Mouse (Mus musculus) midbrain, embryonic 13.5 days (tissue): ENCODE results near the gene Cpsf2. TPM values are rescaled to one million over a fixed set of nuclear protein-coding genes. Genes with fewer than 3 reads are reported as not detected.
"Not testable (repeated sequence)": the region's sequence is repeated elsewhere in the genome, so short reads cannot be mapped to it uniquely, and the experiment has no call there.

Experiments
- ATAC-seq: fragments of 200-750 bp; cut with Nextera tagmentation; 2 replicates; pipeline ENCODE4 v1.8.0; 2017; ENCODE audit warnings: mild to moderate bottlenecking, moderate TSS enrichment, moderate library complexity
- H3K27ac ChIP-seq: fragments of 300-500 bp; sonication (generic); 2 replicates; pipeline ENCODE4 v1.5.1; 2015; ENCODE audit warnings: inconsistent platforms, mild to moderate bottlenecking, moderate library complexity
- H3K27me3 ChIP-seq: fragments of 300-500 bp; sonication (generic); 2 replicates; pipeline ENCODE4 v1.6.1; 2015; ENCODE audit warnings: mild to moderate bottlenecking, inconsistent platforms
- H3K36me3 ChIP-seq: fragments of 300-500 bp; sonication (generic); 2 replicates; pipeline ENCODE4 v1.6.1; 2015; ENCODE audit warnings: mild to moderate bottlenecking, inconsistent platforms
- H3K4me1 ChIP-seq: fragments of 300-500 bp; sonication (generic); replicated peaks from 2 replicates; pipeline ENCODE4 v1.6.1; 2015; ENCODE audit warnings: inconsistent platforms
- H3K4me2 ChIP-seq: fragments of 300-500 bp; sonication (generic); replicated peaks from 2 replicates; pipeline ENCODE4 v1.6.1; 2015; ENCODE audit warnings: moderate library complexity, mild to moderate bottlenecking, inconsistent platforms
- H3K4me3 ChIP-seq: fragments of 300-500 bp; sonication (generic); replicated peaks from 2 replicates; pipeline ENCODE4 v1.5.1; 2015; ENCODE audit warnings: mild to moderate bottlenecking, inconsistent platforms
- H3K9ac ChIP-seq: fragments of 300-500 bp; sonication (generic); replicated peaks from 2 replicates; pipeline ENCODE4 v1.6.1; 2015; ENCODE audit warnings: mild to moderate bottlenecking, inconsistent platforms
- H3K9me3 ChIP-seq: fragments of 300-500 bp; sonication (generic); 2 replicates; pipeline ENCODE4 v1.6.1; 2016; ENCODE audit warnings: mild to moderate bottlenecking, inconsistent platforms
- whole genome bisulfite sequencing: fragments of 180-500 bp; shearing (Covaris S2); methylation state at CpG from one replicate; pipeline ENCODE4 v1.1.7; 2015; 5-methylcytosine and 5-hydroxymethylcytosine counted together
- polyA plus RNA-seq: library from polyadenylated mRNA; unstranded; fragments of >200 nt; fragmentation: Nextera tagmentation; extraction: Ambion mirVana; gene quantifications from 2 replicates; pipeline ENCODE4 v1.2.1, GENCODE M21; 2015

Cpsf2 gene
- polyA plus RNA-seq = 33.4 and 36.7 TPM in 2 replicates

GRCm38 (mm10) chr12:101975601-101976571 lies at the start of gene Cpsf2:
Gene Cpsf2 (plus strand): TSS chr12:101975988.
- 0 out of 2 replicates have a peak, but pooled peaks cover 3% of the 10 kb centered on the region for H3K36me3 ChIP-seq
- WGBS = under 1% methylated on average over 77 of the region's 77 CpGs

GRCm38 (mm10) chr12:101928423-101928822 lies 47.4 kb upstream of the Cpsf2 start:
- WGBS = 89% methylated on average over 1 of the region's 1 CpGs
- ATAC-seq = no peak
- H3K9ac ChIP-seq = no peak overlapping the region
- no peak overlapping the region for H3K27ac ChIP-seq
- H3K36me3 ChIP-seq = peaks cover 91% of the 10 kb centered on the region
- no peaks in the 10 kb centered on the region for H3K27me3 ChIP-seq
- no peaks in the 10 kb centered on the region for H3K4me1 ChIP-seq
- no peak overlapping the region for H3K4me2 ChIP-seq
- no peak overlapping the region for H3K4me3 ChIP-seq
- H3K9me3 ChIP-seq = no peaks in the 10 kb centered on the region

More at GRCm38 (mm10) chr12:101975601-101976571, at the start of gene Cpsf2:
- Histone ChIP-seq H3K4me3 (peak within 1 kb of the TSS; percentile 90), H3K4me2 (peak within 1 kb of the TSS; percentile 89), H3K27ac (peak within 1 kb of the TSS; percentile 91), H3K9me3 (no peaks in the 10 kb centered on the region), H3K9ac (peak within 1 kb of the TSS; percentile 91), H3K27me3 (no peaks in the 10 kb centered on the region), H3K4me1 (peaks cover 37% of the 10 kb centered on the region)
- ATAC-seq = peak; percentile 99

- Histone ChIP-seq H3K27ac (no peak overlapping the region), H3K36me3 (peaks cover 82% of the 10 kb centered on the region), H3K4me1 (no peaks in the 10 kb centered on the region), H3K4me3 (no peak overlapping the region), H3K9ac (no peak overlapping the region), H3K27me3 (no peaks in the 10 kb centered on the region), H3K4me2 (no peak overlapping the region), H3K9me3 (no peaks in the 10 kb centered on the region; the same call in 1 of the 2 replicates)
- WGBS = 96% methylated on average over 3 of the region's 3 CpGs
- no peak for ATAC-seq
Observed at GRCm38 (mm10) chr12:101935223-101935622, 40.6 kb upstream of the Cpsf2 start.

GRCm38 (mm10) chr12:101937572-101937971 lies 38.2 kb upstream of the Cpsf2 start:
- peaks cover 80% of the 10 kb centered on the region for H3K36me3 ChIP-seq
- 80% methylated on average over 7 of the region's 7 CpGs for WGBS
- no peaks in the 10 kb centered on the region for H3K27me3 ChIP-seq
- ATAC-seq = no peak
- H3K27ac ChIP-seq = no peak overlapping the region
- H3K4me2 ChIP-seq = no peak overlapping the region
- H3K9ac ChIP-seq = no peak overlapping the region
- H3K4me1 ChIP-seq = no peaks in the 10 kb centered on the region
- no peak overlapping the region for H3K4me3 ChIP-seq
- no peaks in the 10 kb centered on the region; the same call in 1 of the 2 replicates for H3K9me3 ChIP-seq

GRCm38 (mm10) chr12:101947986-101948385 lies 27.8 kb upstream of the Cpsf2 start:
- no peaks in the 10 kb centered on the region for H3K4me1 ChIP-seq
- no peaks in the 10 kb centered on the region for H3K9me3 ChIP-seq
- ATAC-seq = no peak
- H3K9ac ChIP-seq = no peak overlapping the region
- H3K27me3 ChIP-seq = no peaks in the 10 kb centered on the region
- no peak overlapping the region for H3K4me3 ChIP-seq
- 93% methylated on average over 8 of the region's 8 CpGs for WGBS
- H3K4me2 ChIP-seq = no peak overlapping the region
- H3K36me3 ChIP-seq = peaks cover 38% of the 10 kb centered on the region
- no peak overlapping the region for H3K27ac ChIP-seq

- Histone ChIP-seq H3K4me1 (no peaks in the 10 kb centered on the region), H3K27ac (no peak overlapping the region), H3K9ac (no peak overlapping the region), H3K4me2 (no peak overlapping the region), H3K27me3 (no peaks in the 10 kb centered on the region), H3K36me3 (peaks cover 35% of the 10 kb centered on the region), H3K4me3 (no peak overlapping the region), H3K9me3 (no peaks in the 10 kb centered on the region)
- WGBS = 83% methylated on average over 4 of the region's 4 CpGs
- ATAC-seq = no peak
Observed at GRCm38 (mm10) chr12:101948801-101949200, 27.0 kb upstream of the Cpsf2 start.

- H3K9me3 ChIP-seq, H3K4me2 ChIP-seq, ATAC-seq, H3K9ac ChIP-seq, H3K27me3 ChIP-seq, H3K27ac ChIP-seq, H3K36me3 ChIP-seq, H3K4me3 ChIP-seq: not testable (repeated sequence)
- 97% methylated on average over 8 of the region's 8 CpGs for WGBS
- peaks cover 17% of the 10 kb centered on the region for H3K4me1 ChIP-seq
Observed at GRCm38 (mm10) chr12:101955821-101956220, 20.0 kb upstream of the Cpsf2 start.

- Histone ChIP-seq H3K27ac (no peak overlapping the region), H3K4me2 (peak overlapping the region; percentile 62), H3K27me3 (no peaks in the 10 kb centered on the region), H3K9me3 (no peaks in the 10 kb centered on the region), H3K4me1 (peaks cover 17% of the 10 kb centered on the region), H3K36me3 (no peaks in the 10 kb centered on the region), H3K4me3 (peak overlapping the region; percentile 76), H3K9ac (peak overlapping the region; percentile 84)
- WGBS = 12% methylated on average over 26 of the region's 26 CpGs
- no peak; the same call in 1 of the 2 replicates for ATAC-seq
Observed at GRCm38 (mm10) chr12:101957079-101957941, 18.5 kb upstream of the Cpsf2 start.

GRCm38 (mm10) chr12:101957942-101958544 lies 17.7 kb upstream of the Cpsf2 start, which contains the start of gene Atxn3:
Gene Atxn3 (minus strand): TSS chr12:101958246.
- Histone ChIP-seq H3K27me3 (no peaks in the 10 kb centered on the region), H3K36me3 (no peaks in the 10 kb centered on the region), H3K4me1 (peaks cover 17% of the 10 kb centered on the region), H3K27ac (no peak within 1 kb of the TSS), H3K4me2 (peak within 1 kb of the TSS; percentile 62), H3K9me3 (no peaks in the 10 kb centered on the region), H3K4me3 (peak within 1 kb of the TSS; percentile 76), H3K9ac (peak within 1 kb of the TSS; percentile 84)
- ATAC-seq = peak; percentile 97
- WGBS = 0% methylated on average over 50 of the region's 54 CpGs

- no peak overlapping the region for H3K9ac ChIP-seq
- H3K4me3 ChIP-seq = peak overlapping the region; percentile 76
- peak overlapping the region; percentile 26 for H3K4me2 ChIP-seq
- no peaks in the 10 kb centered on the region for H3K9me3 ChIP-seq
- H3K36me3 ChIP-seq = no peaks in the 10 kb centered on the region
- WGBS = 63% methylated on average over 9 of the region's 9 CpGs
- H3K4me1 ChIP-seq = peaks cover 17% of the 10 kb centered on the region
- no peak overlapping the region for H3K27ac ChIP-seq
- no peaks in the 10 kb centered on the region for H3K27me3 ChIP-seq
- ATAC-seq = peak; percentile 8; the same call in 1 of the 2 replicates
Observed at GRCm38 (mm10) chr12:101958556-101958955, 17.2 kb upstream of the Cpsf2 start.

- H3K4me3 ChIP-seq, H3K36me3 ChIP-seq, H3K27me3 ChIP-seq, ATAC-seq, H3K9ac ChIP-seq, H3K9me3 ChIP-seq, H3K27ac ChIP-seq: not testable (repeated sequence)
- Histone ChIP-seq H3K4me2 (peak overlapping the region; percentile 26; the same call in 1 of the 2 replicates), H3K4me1 (peaks cover 17% of the 10 kb centered on the region)
- WGBS = 93% methylated on average over 5 of the region's 5 CpGs
Observed at GRCm38 (mm10) chr12:101958960-101959780, 16.6 kb upstream of the Cpsf2 start.
